Mouse (Mus musculus): ENCODE measurements at regions not wholly inside any gene's neighbourhood (a gene's known extent, or its start where the extent isn't known, plus 50 kb on each side); places are given as distances from the start of the nearest gene placed in this dataset.

DNA sequence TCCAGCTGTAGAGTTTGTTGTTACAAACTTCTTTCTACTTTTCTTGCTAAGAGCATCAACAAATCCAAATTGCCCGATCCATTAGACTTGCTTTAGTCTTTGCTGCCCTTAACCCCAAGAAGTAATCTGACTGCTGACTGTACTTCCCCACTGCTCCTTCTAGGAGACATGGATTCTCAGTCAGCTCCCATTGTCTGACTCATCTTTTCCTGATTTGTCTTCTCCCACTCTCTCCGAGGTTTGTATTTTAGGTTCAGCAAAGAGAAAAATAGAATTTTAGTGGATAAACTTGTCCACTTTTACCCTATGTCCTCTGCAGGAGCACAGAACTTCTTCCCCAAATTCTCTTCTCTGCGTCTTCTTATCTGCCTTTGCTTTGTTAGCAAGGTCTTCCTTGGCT is 753.5 kb downstream of the Epm2a start:
- TF ChIP-seq CTCF (IDR thresholded peaks at IDR 0.05; ENCODE audit: low read depth), result no peak
- TF ChIP-seq EP300 (IDR thresholded peaks at IDR 0.05; ENCODE audit: low read depth), result no peak
